Mouse (Mus musculus) kidney, postnatal 10 days (tissue): ENCODE results near the gene Gpr146.
A peak's percentile ranks its signal among the peaks of the same experiment; 100 is the strongest.

Experiments
- DNase-seq: peaks from one replicate; pipeline ENCODE4 v3.0.0; 2021; ENCODE audit warnings: mixed read lengths

The Gpr146 gene

GRCm38 (mm10) chr5:139404801-139405401 is 27.4 kb downstream of the Gpr146 start, which contains the start of gene C130050O18Rik:
Gene C130050O18Rik, plus strand, starts transcription at chr5:139405280.
- DNase-seq = no peak

DNA sequence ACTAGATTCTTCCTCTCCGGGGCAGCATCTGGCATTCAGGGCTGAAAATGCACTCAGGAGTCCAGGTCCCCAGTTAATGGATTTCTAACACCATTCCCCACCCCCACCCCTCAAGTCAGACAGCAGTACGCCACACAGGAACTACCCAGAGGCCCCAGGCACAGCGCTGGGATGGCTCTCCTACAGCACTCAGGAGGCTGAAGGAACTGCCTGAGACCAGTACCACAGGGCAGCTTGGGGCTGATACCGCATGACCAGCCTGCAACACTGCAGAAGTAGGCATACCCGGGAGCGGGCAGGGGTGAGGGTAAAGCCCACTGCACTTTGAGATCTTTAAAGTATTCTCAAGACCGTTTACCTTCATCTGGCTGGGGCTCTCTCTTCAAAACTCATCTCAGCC is 28.0 kb downstream of the Gpr146 start:
- DNase-seq = peak; percentile 53

DNA sequence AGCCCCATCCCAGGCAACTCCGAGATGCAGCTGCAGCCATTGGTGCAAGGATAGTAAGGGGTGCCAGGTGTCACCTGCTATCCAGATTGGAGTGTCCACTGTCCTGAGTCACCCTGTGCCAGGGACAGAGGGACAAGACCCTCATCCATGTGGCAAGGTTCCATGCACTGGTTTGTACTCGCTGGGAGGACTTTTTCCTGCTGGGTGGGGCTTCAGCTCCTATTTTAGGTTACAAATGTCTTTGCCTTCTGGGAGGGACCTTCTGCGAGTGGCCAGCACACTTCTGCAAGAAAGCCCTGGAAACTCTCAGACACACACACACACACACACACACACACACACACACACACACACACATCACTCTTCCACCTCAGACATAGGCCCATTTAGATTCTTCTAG is 28.5 kb downstream of the Gpr146 start:
- no peak for DNase-seq

- peak; percentile 40 for DNase-seq
Measured at GRCm38 (mm10) chr5:139407121-139407885, 29.8 kb downstream of the Gpr146 start.

DNA sequence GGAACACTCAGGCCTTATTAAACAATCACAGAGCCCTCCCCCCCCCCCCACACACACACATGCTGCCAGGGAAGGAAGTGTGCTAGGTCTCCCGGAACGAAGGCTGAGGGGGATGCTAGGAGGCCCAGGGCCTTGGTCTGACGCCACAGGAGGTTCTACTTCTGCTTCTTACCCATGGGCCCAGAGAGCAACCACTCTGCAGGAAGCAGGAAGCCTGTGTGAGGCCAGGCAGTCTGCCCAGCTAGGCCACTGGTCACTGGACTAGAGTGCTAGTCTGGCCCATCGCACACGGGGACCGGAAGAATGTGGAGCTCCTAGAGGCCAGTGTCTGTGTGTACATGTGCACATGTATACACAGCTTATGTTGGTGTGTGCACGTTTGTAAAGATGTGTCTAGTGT is 31.0 kb downstream of the Gpr146 start:
- DNase-seq = peak; percentile 46

GRCm38 (mm10) chr5:139409412-139409811 is 31.9 kb downstream of the Gpr146 start:
- peak; percentile 68 for DNase-seq

DNA sequence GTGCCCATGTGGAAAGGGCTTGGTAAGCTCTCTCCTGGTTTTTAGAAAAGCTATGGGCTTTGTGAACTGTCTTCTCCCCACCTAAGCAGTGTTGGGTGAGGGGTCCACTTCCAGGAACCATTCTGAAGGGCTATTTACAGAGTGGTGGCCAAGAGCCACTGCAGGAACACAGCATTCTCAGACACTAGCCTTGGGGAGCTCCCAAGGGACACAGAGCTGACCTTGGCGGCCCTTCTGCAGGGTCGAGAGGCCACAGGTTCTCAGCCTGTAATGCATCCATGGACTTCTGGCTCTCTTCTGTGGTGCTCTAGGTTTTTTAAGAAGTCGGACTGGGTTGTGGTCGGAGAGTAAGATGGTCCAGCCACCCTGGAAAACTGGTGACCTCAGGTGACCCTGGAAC is 32.6 kb downstream of the Gpr146 start:
- no peak for DNase-seq

DNA sequence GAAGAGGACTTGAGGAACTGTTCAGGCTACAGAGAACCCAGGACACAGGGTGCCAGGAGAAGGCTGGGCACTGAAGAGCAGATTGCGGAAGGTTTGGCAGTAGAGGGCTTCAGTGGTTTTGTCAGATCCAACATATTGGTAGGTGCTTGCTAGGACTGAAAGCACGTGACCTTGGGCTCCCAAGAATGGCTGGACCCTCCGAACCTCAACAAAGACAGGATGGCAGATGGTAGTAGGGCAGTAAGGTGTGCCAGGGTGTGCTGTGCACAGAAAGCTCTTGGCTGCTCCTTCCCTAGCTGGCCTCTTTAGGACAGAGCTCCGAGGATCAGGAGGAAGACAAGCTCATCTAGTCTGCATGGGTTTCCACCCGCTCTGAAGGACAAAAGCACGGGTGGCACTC is 33.6 kb downstream of the Gpr146 start:
- no peak for DNase-seq

DNA sequence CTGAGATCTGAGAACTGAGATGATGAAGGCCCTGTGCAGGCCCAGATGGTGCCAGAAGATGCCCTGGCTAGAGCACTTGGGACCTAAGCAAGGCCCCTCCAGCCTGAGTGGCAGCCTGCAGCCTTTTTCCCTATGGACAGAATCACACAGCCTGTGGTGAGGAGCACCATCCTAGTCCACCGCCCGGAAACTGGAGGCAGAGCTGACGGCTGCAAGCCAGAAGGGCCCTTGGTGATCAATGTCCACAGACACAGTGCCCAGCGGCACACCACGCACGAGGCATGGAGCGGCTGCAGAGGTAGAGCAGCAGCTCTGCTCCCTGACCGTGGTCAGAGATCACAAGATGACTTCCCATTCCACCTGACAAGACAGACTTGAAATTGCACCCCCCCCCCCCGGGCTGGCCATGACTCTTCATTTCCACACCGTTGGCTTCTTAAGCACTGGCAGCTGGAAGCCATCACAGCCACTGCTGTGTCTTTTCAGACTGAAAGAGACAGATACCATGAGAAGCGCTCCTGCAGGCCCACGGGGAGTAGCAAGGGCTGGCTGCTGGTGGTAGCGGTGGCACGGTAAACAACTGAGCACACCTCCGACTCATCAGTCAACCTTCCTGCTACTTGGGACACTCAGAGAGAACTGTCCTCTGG is 34.3 kb downstream of the Gpr146 start:
- DNase-seq = peak; percentile 30

DNA sequence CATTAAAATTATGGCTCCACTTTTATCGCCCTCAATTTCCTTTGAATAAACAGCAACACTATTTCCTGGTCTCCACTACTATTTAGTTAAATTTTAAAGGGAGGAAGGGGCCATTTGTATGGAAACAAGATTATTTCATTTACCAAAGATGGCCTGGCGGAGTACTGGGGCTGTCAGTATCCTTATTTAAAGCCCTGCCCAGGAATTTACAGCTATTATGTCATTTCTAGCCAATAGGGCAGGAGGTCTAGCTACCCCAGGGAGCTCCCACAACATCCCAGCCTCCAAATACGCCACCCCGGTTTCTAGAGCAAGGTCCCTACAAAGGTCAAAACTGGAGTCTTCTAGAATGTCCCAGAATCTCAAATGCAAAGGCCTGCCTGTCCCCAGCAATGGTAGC is 36.0 kb downstream of the Gpr146 start:
- no peak for DNase-seq

- no peak for DNase-seq
Measured at GRCm38 (mm10) chr5:139415001-139415400, 37.5 kb downstream of the Gpr146 start.

GRCm38 (mm10) chr5:139416942-139417341 is 39.4 kb downstream of the Gpr146 start:
- DNase-seq = no peak

- DNase-seq = no peak
Measured at GRCm38 (mm10) chr5:139417480-139417879, 40.0 kb downstream of the Gpr146 start.

DNA sequence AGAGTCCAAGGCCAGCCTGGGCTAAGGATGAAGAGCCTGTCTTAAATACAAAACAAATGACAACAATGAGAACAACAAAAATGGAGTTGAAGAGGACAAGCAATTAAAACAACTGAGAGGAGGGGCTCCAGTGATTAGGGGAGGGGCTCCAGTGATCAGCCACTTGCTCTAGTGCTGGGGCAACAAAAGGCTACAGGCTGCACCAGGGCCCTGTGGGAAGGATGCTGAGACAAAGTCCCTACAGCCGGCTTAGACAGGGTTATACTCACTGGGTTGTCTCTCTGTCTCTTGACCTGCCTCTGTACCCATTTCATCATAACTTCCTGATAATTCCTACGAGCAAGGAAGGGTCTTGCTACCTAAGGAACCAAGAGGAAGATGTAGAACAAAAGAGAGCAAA is 40.6 kb downstream of the Gpr146 start:
- DNase-seq = no peak

GRCm38 (mm10) chr5:139418633-139419032 is 41.1 kb downstream of the Gpr146 start:
- DNase-seq = no peak

DNA sequence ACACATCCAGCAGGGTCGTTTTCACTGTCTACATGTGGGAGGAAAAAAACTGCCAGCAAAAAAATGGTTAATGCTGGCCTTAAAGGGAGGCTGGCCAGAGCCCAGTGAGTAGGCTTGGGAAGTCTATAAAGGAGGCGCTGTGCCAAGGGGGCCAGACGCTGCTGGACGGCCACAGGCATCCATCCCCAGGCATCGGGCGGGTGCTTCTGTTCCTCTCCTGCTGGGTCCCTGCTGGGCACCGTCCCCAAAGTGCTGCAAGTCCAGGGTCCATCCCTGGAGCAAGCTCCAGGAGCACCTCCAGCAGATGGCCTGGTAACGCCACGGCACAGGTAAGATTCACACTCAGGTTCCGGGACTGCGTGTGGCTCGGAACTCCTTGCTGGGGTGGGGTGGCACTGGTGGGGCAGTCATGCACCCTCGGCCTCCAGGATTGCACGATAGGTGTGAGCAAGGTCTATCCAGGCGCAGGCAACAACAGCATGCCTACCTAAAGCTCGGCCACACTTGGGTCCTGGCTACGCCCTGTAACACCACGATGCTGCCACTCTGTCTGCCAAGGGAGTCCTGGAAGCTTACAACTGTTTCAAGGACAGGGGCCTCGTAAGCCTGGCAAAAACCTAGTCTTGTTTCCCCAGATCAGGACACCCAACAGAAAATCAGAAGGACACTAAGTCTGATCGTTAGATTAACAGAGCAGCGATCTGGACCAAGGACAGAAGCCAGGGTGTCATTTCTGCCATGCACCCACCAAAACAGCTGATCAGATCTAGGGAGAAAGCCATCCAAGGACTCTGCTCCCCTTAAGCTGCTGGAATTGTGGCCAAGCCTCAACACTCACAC is 45.7 kb downstream of the Gpr146 start, which contains the start of gene Gper1:
Gene Gper1 (plus strand): TSS at position 126 of the 840 bp plus-strand sequence.
- peak; percentile 76 for DNase-seq

GRCm38 (mm10) chr5:139425198-139425597 is 47.7 kb downstream of the Gpr146 start:
- no peak for DNase-seq

GRCm38 (mm10) chr5:139427001-139427400 is 49.5 kb downstream of the Gpr146 start:
- no peak for DNase-seq

DNA sequence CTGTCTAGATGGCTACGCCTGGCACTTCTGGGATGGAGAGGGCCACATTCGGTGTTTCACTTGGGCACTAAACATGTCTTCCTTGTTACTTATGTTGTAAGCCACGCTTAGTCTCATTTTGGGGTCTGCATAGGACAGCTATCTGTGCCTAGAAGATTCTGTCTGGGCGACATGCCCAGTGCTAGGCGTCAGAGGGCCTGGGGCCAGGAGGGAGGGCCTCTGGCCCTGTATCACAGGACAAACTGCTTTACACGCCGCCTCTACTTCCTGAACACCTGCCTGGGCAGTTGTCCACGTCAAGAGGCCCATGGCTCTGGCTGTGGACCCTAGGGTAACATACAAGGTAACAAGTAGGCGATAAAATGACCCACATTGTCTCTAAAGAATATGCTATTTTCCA is 50.5 kb downstream of the Gpr146 start:
- DNase-seq = no peak

- DNase-seq = peak; percentile 40
Measured at GRCm38 (mm10) chr5:139429818-139430341, 52.4 kb downstream of the Gpr146 start.

DNA sequence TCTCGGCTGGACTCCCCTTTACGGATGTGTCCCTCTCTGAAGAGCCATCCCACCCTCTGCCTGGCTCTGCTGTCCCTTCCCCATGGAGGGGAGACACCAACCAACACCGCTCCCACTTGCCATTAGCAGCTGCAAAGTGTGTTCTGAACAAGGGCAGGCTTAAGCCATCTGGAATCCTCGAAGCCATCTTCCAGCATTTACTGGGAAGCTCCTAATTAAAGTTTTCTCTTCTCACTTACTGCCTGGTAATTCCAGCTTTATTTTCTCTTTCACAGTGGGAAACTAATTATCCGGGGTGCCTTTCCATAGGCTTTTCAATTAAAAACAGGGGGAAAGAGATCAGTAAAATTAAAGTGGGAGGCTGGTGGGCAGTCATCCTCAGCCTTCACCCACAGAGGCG is 54.8 kb downstream of the Gpr146 start:
- DNase-seq = no peak

- DNase-seq = no peak
Measured at GRCm38 (mm10) chr5:139432747-139433508, 55.4 kb downstream of the Gpr146 start.
